Mouse (Mus musculus) hindlimb bud, embryonic 11.5 days (tissue): Measurements from ENCODE around the gene Mcm7.
A peak's percentile ranks its signal among the peaks of the same experiment; 100 is the strongest.

Experiments
- DNase-seq: peaks from one replicate; pipeline ENCODE4 v3.0.0-alpha.2; 2012; ENCODE audit warnings: low read depth, low spot score; ENCODE audit errors: extremely low spot score

The Mcm7 gene

GRCm38 (mm10) chr5:138160224-138160762 lies 11.9 kb downstream of the Mcm7 start:
- DNase-seq = no peak

GRCm38 (mm10) chr5:138155443-138155976 lies 16.7 kb downstream of the Mcm7 start, which contains the start of gene Zfp113:
Gene Zfp113 (minus strand): TSS chr5:138155744.
- DNase-seq = peak; percentile 95

GRCm38 (mm10) chr5:138154390-138154789 lies 17.8 kb downstream of the Mcm7 start:
- no peak for DNase-seq

- no peak for DNase-seq
Observed at GRCm38 (mm10) chr5:138138585-138138984, 33.6 kb downstream of the Mcm7 start.

- DNase-seq = no peak
Observed at GRCm38 (mm10) chr5:138137935-138138549, 34.2 kb downstream of the Mcm7 start.

GRCm38 (mm10) chr5:138137257-138137656 lies 35.0 kb downstream of the Mcm7 start:
- no peak for DNase-seq

GRCm38 (mm10) chr5:138132425-138133064 lies 39.7 kb downstream of the Mcm7 start:
- no peak for DNase-seq

- no peak for DNase-seq
Observed at GRCm38 (mm10) chr5:138118041-138118440, 54.2 kb downstream of the Mcm7 start.

GRCm38 (mm10) chr5:138117199-138118015 lies 54.8 kb downstream of the Mcm7 start:
- peak; percentile 14 for DNase-seq

- peak; percentile 69 for DNase-seq
Observed at GRCm38 (mm10) chr5:138116255-138117198, 55.7 kb downstream of the Mcm7 start, which contains the start of gene Zscan21. Gene Zscan21 (plus strand): TSS chr5:138116903.
